Mouse (Mus musculus): ENCODE data around the gene 1700088E04Rik. TPM values are rescaled to one million over a fixed set of nuclear protein-coding genes. Genes with fewer than 3 reads are reported as not detected.

Gene 1700088E04Rik
- total RNA-seq, 2 experiments from 2014 or later = 12.6 to 13.2 TPM

DNA sequence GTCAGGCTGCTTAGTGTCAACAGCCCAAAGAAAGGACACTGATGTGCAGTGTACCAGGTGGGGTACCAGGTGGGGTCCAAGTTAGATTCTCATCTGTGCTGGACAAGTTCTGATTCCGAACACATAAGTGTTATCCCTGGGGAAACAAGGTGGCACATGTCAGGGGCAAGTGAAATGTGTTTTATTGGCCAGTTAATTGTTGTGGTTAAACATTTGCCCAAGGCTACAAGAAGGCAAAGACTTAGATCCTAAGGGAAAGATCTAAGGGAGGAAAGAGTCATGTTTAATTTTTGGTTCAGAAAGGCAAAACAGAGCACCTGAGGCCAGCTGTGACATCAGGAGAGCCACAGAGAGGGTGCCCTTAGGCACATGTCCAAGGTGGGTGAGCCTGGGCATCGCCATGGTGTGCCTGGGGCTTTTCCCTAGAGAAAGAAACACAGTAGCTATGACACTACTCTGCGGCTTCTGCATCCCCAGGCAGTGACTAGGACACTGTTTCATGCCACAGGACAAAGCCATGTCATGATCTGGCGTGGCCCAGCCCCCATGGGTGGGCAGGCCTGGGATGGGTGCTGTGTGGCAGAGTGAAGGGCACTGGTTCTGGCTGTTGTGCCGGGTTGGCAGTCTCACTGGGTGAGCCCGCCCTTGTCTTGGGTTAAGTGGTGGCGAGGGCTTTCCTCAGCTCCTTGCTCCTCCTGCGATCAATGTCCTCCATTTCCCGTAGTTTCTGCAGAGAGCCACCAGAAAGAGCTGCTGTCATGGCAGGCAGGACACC lies 6.4 kb downstream of the 1700088E04Rik start:
- no peak for DNase-seq (ENCODE audit: low spot score in 2 of 2)
- intact Hi-C loops (cut with DNase I) = loop anchor here (5.0 kb wide), 1 partner anchor 37 kb away; no protein-coding TSS in a partner anchor

DNA sequence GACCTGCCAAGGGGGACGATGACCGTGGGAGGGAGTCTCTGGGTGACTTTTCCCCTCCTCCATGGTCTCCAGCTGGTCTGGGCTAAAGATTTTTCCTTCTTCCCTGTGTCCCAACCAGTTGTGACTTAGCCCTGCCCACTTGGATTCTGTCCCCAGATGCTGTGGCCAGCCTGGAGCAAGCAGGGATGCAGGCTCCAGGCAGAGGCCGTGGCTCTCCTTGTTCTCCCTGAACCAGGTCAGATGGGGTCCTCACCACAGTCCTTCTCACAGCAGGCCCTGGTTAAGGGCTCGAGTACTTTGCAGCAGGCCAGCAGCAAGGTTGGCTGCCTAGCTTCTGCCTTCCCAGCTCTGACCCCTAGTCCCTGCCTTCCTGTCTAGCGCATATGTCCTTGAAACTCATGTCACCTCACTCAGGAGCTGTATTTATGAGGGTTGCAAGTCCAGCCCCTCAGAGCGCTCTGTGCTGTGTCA lies 7.8 kb downstream of the 1700088E04Rik start:
- intact Hi-C loops (cut with DNase I) = loop anchor here (5.0 kb wide), 1 partner anchor 36 kb away; no protein-coding TSS in a partner anchor
- no peak for DNase-seq (ENCODE audit: low spot score in 2 of 2)

DNA sequence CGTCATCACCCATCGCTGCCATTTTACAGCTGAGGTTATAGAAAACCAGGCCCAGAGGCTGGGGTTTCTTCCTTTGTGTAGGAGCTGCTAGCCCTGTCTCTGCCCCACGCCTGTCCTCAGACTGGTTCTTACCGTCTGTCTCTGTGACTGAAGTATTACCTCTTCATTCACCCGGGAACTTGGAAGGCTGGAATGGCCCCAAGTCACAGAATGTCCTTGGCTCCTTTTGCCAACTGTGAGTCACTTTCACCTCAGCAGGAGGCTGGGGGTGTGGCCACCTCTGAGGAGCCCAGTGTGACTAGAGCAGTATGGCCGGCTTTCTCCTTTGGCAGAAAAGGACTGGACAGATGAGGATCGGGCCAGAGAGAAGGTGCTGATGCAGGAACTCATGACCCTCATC lies 9.6 kb downstream of the 1700088E04Rik start:
- intact Hi-C loops (cut with DNase I) = loop anchor here (5.0 kb wide), 1 partner anchor 34 kb away; no protein-coding TSS in a partner anchor
- peak in 1 of 2 experiments; percentile 33 for DNase-seq (ENCODE audit: low spot score in 2 of 2)

DNA sequence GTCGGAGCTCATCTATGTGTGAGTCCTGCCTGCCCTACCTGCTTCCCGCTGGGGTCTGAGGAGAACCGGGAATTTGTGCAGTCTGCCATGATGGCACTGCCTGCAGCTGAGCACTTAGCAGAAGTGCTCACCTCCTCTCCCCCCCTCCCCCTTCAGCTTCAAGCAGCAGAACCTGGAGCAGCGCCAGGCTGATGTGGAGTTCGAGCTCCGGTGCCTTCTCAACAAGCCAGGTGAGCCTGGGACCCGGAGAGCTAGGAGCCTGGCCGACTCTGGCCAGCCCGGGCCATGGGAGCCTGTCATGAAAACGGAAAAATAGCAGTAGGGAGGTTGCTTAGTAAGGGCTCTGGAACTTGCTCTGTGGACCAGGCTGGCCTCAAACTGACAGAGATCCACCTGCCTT lies 10.3 kb downstream of the 1700088E04Rik start:
- intact Hi-C loops (cut with DNase I) = loop anchor here (5.0 kb wide), 1 partner anchor 33 kb away; no protein-coding TSS in a partner anchor
- DNase-seq (ENCODE audit: low spot score in 2 of 2) = no peak

DNA sequence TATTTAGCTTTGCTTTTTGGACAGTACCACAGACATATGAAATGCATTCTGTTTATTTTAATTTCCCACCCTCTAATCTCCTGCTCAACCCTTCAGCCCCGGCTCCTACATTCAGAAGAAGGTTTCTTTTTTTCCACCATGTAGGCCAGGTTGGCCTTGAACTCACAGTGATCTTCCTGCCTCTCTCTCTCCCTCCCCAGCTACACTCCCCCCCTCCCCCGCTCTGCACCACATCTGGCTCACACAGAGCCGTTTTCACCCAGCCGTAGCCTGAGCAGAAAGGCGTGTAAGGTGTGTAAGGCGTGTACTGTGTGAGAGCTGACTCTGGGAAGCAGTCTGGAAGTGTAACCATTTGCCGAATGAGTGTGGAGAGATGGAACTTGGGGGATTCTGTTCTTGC lies 11.7 kb downstream of the 1700088E04Rik start:
- DNase-seq (ENCODE audit: low spot score in 2 of 2) = no peak
- intact Hi-C loops (cut with DNase I) = no loop called here

DNA sequence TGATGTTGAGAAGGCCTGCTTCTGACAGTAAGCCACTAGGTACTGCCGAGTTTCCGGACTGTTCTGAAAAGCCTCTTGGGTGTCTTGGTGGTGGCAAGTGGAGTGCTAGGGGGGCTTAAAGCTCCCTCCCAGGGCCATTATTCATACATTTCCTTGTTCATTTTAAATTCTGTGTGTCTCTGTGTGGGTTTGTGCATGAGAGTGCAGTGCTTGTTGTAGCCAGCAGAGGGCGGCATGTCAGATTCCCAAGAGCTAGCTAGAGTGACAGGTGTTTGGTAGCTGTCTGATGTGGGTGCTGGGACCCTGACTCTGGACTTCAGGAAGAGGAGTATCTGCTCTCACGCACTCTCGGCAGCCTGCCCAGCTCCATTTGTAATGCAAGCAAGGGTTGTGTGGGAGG lies 12.8 kb downstream of the 1700088E04Rik start:
- intact Hi-C loops (cut with DNase I) = no loop called here
- DNase-seq (ENCODE audit: low spot score in 2 of 2) = no peak

DNA sequence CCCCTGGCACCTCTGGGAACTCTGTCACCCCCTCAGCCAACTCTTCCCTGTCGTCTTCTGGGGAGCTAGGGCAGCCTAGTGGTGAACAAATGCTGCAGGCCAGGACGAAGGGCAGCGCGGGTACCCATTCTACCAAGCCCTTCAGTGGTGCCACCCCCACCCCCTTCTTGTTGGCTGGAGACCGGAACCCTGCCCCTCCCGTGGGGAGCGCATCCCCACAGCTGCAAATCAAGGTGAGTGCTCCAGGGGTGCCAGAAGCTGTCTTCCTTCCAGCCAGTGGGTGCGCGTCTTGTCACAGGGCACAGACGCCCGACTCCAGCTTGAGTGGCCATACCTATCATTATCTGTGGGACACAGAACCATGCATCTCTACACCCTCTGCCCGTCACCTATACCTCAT lies 14.0 kb downstream of the 1700088E04Rik start:
- no peak for DNase-seq (ENCODE audit: low spot score in 2 of 2)
- intact Hi-C loops (cut with DNase I) = no loop called here

DNA sequence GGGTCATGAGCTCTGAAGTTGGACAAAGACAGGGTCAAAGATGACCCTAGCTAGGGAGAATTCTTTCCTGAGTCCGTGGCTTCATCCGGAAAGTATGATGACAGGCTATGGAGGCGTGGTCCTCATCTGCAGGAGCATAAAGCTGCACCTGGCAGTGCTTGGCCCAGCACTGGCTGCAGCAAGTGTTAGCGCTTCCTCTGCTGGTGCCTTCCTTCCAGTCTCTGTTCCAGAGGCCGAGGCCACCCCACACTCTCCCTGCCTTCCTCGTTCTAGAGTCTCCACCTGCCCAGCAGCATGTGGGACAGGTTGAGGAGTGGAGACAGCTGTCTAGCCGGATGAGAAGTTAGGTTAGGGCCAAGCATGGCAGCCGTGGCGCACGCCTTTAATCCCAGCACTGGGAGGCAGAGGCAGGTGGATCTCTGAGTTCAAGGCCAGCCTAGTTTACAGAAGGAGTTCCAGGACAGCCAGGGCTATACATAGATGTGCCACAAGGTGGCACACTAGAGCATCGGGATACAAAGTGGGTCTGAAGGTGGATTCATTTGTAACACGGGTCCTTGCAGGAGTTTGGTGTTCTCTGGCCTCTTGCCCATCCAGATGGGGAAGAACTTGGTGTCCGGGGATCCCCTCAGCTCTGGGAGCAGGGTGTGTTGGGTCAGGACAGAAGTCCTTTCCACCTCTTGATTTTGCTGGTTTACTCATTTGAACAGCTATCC lies 14.7 kb downstream of the 1700088E04Rik start:
- peak; percentile 36 to 50 for DNase-seq (ENCODE audit: low spot score in 2 of 2)
- intact Hi-C loops (cut with DNase I) = no loop called here

DNA sequence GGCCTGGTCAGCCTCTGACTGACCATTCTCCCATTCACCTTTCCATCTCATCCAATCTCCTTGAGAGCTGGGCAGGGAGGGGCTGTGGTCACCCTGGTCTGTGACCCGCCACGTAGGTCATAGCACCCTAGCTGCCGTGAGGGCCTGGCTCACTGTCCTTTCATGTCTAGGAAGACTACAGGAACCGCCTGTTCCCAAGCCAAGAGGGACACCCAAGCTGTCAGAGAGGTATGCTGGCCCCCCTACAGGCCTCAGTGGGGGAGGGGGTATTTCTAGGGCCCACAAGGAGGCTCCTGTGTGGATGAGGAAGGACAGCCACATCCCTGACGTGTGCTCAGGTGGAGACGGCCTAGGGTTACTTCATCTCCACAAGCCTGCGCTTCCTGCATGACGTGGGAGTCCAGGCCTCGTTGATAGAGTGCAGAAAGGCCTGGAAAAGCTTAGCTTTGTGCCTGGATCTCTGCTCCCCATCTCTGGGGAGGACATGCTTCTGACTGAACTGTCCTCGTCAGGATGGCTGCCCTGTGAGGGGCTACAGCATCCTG lies 16.6 kb downstream of the 1700088E04Rik start:
- no peak for DNase-seq (ENCODE audit: low spot score in 2 of 2)
- intact Hi-C loops (cut with DNase I) = no loop called here

DNA sequence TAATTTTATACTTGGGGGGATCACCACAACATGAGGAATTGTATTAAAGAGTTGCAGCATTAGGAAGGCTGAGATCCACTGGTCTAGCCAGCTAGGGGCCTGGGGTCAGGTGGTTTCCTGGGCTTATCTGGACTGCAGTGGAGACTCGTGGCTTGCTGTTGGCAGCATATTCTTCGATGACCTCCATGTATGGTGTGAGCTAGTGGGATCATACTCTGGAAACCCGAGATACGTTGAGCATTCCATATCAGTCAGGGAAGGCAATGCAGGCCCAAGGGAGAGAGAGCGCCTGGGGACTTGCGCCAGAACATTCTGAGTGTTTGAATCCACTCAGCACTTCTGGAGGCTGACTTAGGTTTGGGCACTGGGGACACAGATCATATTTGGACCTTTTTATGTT lies 17.3 kb downstream of the 1700088E04Rik start:
- DNase-seq (ENCODE audit: low spot score in 2 of 2) = no peak
- intact Hi-C loops (cut with DNase I) = no loop called here

DNA sequence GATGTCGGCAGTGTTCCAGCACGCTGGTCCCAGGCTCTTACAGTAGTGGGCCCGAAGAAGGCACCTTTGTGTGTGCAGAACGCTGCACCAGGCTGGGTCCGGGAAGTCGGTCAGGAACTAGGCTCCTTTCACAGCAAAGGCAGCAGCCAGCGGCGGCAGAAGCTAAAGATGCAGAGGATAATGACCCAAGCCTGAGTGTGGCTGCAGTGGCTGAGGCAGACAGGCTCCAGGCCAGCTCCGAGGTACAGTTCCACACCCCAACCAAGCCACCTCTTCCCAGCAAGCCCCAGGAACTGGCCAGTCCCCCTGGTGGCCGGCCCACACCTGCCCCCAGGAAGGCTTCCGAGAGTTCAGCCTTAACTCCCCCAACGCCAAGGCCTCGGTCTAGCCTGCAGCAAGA lies 18.5 kb downstream of the 1700088E04Rik start:
- DNase-seq (ENCODE audit: low spot score in 2 of 2) = no peak
- intact Hi-C loops (cut with DNase I) = no loop called here

DNA sequence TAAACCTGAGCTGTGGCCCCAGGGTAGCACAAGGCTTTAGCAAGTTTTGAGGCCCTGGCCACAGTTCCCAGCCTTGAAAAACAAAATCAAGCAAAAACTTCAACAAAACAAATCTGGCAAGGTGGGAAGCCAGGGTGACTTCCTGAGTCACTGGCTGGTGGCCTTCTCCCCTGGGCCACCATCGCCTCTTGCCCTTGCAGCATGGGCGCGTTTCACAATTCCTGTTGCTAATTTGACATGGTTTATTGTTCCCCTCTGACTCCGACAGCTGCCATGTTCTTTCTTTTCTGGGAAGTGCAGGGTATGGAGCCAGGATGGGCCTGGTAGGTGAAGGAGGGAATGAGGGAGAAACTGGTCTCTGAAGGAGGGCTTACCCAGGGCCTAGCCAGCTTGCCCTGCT lies 18.9 kb downstream of the 1700088E04Rik start:
- DNase-seq (ENCODE audit: low spot score in 2 of 2) = no peak
- intact Hi-C loops (cut with DNase I) = no loop called here

DNA sequence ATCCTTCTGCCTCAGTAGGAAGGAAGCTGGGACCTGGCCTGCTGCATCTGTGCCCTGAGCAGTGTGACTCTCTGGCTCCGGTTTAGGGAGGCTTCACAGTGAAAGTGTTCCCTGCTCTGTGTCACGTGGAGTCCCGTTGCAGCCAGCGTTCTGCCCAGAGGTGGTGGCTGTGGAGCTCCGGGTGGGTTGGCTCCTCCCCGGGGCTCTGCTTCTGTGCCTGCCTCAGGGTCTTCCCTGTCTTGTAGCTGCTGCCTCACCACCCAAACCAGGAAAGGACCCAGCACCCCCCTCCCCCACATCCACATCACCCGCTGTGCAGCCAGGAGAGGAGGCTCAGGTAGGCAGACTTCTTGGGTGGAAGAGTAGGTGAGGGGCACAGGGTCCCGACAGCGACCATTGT lies 21.6 kb downstream of the 1700088E04Rik start:
- DNase-seq (ENCODE audit: low spot score in 2 of 2) = no peak
- intact Hi-C loops (cut with DNase I) = no loop called here

DNA sequence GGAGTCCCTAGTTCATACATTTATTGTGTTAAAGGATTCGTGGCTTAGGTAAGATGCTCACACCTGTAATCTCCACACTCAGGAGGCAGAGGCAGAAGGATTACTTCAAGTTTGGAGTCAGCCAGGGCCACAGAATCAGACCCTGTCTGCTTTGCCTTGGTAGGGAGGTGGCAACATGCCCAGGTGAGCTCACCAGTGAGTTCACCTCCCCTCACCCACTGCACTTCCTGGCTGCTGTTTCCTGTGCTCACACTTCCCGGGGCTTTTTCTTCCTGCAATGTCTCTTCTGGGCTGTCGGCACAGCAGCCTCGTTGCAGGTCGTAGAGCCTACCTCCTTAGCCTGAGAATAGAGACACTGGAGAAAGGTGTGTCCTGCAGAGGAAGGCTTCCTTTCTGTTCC lies 25.8 kb downstream of the 1700088E04Rik start:
- no peak for DNase-seq (ENCODE audit: low spot score in 2 of 2)
- intact Hi-C loops (cut with DNase I) = no loop called here

DNA sequence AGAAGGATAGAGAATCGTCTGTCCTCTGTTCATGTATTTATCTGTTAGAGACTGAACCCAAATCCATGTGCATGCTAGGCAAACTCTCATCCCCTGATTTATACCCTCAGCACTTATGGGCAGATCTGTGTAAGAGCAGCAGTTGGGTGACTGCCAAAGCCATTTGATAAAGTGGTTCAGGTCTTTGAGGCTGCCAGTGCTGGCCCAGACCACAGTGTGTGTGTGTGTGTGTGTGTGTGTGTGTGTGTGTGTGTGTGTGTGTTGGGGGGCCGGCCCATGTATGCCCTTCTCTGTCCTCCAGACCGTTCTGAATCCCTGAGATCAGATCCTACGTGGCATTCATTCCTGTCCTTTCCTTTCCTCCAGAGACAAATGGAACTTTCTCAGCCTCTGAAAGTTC lies 29.3 kb downstream of the 1700088E04Rik start:
- intact Hi-C loops (cut with DNase I) = no loop called here
- no peak for DNase-seq (ENCODE audit: low spot score in 2 of 2)

DNA sequence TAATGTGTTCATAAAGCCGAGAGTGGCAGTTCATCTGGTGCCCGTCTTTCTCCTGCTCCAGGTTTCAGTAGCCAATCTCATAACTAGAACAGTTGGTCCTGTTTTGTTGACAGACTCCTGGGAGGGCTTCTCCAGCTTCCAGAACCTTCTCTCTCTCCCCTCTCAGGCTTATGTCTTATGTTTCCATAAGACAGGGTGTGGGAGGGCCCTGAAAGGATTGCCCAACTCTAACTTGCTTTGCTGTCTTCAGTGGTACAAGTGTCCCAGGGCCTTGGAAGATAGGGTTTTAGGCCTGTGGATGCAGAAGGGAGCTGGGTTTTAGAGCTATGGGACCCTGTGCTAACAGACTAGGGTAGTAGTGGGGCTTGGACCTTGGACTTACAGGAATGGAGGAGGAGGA lies 30.5 kb downstream of the 1700088E04Rik start:
- no peak for DNase-seq (ENCODE audit: low spot score in 2 of 2)
- intact Hi-C loops (cut with DNase I) = no loop called here

DNA sequence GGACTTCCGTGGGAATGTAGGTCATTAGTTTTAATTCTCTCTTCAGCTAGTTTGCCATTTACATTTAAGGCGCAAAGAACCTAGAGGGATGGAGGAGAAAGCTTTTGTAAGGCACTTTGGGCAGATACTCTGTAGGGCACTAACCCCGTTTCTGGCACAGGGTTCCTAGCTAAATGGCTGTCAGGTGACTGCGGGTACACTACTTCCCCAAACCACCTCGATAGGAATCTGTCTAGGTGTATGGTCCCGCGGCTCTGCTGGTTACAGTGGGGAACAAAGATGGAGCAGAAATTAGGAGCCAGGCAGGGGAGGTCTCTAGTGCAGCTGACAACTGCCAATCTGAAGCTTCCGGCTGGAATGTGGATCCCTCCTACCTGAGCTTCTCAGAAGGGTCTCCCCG lies 31.0 kb downstream of the 1700088E04Rik start:
- no peak for DNase-seq (ENCODE audit: low spot score in 2 of 2)
- intact Hi-C loops (cut with DNase I) = no loop called here

DNA sequence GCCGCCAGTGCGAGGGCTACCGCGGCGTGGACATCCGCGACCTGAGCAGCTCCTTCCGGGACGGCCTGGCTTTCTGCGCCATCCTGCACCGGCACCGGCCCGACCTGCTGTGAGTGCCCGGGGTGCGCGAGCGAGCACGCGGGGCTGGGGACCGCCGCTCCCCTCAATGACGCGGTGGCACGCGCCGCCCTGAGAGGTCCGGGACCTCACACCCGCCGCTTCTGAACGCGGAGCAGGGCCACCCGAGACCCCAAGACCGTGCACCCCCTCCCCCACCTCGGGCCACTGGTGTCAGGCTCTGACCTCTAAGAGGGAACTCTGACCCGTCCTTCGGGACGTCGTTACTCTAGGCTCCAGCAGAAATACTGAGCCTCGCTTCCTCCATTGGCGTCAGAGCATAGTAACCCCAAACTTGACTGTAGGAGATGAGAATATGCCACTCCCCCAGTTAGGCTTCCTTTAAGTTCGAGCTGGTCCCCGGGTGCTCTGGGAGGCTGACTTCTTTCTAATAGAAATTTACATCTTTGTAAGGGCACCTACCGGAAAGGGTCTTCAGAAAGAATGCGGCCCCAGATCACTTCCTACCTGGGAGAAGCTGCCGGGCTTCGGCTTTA lies 31.6 kb downstream of the 1700088E04Rik start:
- DNase-seq (ENCODE audit: low spot score in 2 of 2) = no peak
- intact Hi-C loops (cut with DNase I) = no loop called here

DNA sequence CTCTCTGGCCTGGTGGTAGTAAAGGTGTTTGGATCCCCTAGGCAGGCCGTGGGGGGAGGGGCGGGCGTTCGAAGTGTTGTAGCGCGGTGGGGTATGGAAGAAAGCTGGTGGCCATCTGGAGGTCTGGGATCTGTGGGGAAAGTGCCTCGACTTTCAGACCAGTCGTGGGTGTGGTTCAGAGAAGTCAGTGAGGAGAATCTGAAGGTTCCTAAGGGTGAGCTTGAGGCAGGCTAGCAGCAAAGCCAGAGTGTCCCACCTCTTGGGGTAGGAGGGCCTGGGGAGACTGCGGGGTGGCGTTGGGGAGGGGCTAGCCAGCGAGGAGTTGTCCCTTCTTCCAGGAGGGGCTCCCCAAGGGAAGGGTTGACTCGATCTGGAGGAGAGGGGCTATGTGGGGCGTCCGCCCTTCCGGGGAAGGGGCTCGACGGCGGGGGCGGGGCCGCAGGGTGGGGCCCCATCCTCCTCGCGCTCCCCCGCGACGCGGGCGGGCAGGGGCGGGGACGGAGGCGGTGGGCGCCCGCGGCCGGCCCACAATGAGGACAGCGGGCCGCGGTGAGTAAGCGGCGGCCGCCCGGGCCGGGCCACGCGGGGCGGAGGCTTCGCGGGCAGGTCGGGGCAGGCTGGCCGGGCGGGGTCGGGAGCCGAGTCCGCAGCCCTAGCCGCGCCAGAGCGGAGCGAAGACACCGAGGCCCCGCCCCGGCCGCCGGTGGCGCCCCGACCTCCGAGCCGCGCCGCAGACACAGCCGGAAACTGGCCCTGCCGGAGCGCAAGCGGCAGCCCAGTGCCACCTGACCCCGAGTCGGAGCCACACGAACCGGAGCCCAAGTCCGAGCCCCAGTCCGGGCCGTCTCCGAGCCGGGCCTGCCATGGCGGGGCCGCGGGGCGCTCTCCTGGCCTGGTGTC lies 32.4 kb downstream of the 1700088E04Rik start, which contains the start of gene Micall1:
TSS of gene Micall1 (plus strand) at position 478 of the 900 bp plus-strand sequence.
- peak; percentile 49 to 53 for DNase-seq (ENCODE audit: low spot score in 2 of 2)
- intact Hi-C loops (cut with DNase I) = no loop called here
